In genomic region chrX:36740124-36740951, GRCm38 (mm10) we compare ENCODE assay signal across 15 mouse cellular contexts. TPM values are rescaled to one million over a fixed set of nuclear protein-coding genes. Genes with fewer than 3 reads are reported as not detected.
A peak's percentile ranks its signal among the peaks of the same experiment; 100 is the strongest.
DNase-seq lines count a peak whose midpoint lies in the region; ATAC-seq and TF ChIP-seq lines count a peak whose summit lies in the region.
"Had no signal": no experiment of that assay in that cellular context is flagged by ENCODE, and none has a peak within 500 bp of the region (broad histone marks: within the 10 kb centered on the region; RNA-seq: fewer than 3 reads in every experiment).

No protein-coding gene starts in this region.

- H3K4me2 ChIP-seq in liver, embryonic 14.5 days (ENCODE audit: low read depth) = peak overlapping the region; percentile 32
- H3K4me2 ChIP-seq: embryonic facial prominence, embryonic 13.5 days; intestine, embryonic 15.5 days; midbrain, embryonic 13.5 days; neural tube, embryonic 12.5 days had no signal

- no peak for ATAC-seq in liver, embryonic 14.5 days (ENCODE audit: insufficient read depth)
- ATAC-seq: intestine, embryonic 15.5 days; midbrain, embryonic 13.5 days had no signal

- no peaks in the 10 kb centered on the region for H3K27me3 ChIP-seq in ES-Bruce4 (ENCODE audit: control insufficient read depth, insufficient read depth, low read length, poor library complexity, severe bottlenecking)
- H3K27me3 ChIP-seq in liver, embryonic 14.5 days (ENCODE audit: control insufficient read depth, insufficient read depth, low read length) = no peaks in the 10 kb centered on the region
- H3K27me3 ChIP-seq: embryonic facial prominence, embryonic 13.5 days; intestine, embryonic 15.5 days; midbrain, embryonic 13.5 days; neural tube, embryonic 12.5 days had no signal

- H3K9ac ChIP-seq in ES-Bruce4 (ENCODE audit: low read depth, poor library complexity, severe bottlenecking) = no peak overlapping the region
- no peak overlapping the region for H3K9ac ChIP-seq in liver, embryonic 14.5 days (replicated peaks)
- H3K9ac ChIP-seq: embryonic facial prominence, embryonic 13.5 days; intestine, embryonic 15.5 days; midbrain, embryonic 13.5 days; neural tube, embryonic 12.5 days had no signal

- WGBS in liver, embryonic 14.5 days (ENCODE audit: insufficient replicate concordance) = 46% methylated on average over 13 of the region's 13 CpGs

- H3K4me3 ChIP-seq in ES-Bruce4 (ENCODE audit: low read depth, low read length) = no peak overlapping the region
- no peak overlapping the region for H3K4me3 ChIP-seq in liver, embryonic 14.5 days (ENCODE audit: insufficient read depth in 1 of 2, low read depth in 2 of 2, low read length in 2 of 2)
- H3K4me3 ChIP-seq: embryonic facial prominence, embryonic 13.5 days; intestine, embryonic 15.5 days; midbrain, embryonic 13.5 days; neural tube, embryonic 12.5 days had no signal

- H3K27ac ChIP-seq in ES-Bruce4 (ENCODE audit: insufficient read depth, low read length) = peak overlapping the region; percentile 77; the same call in 1 of the 2 replicates
- no peak overlapping the region for H3K27ac ChIP-seq in liver, embryonic 14.5 days
- H3K27ac ChIP-seq: embryonic facial prominence, embryonic 13.5 days; intestine, embryonic 15.5 days; midbrain, embryonic 13.5 days; neural tube, embryonic 12.5 days had no signal

- H3K36me3 ChIP-seq in ES-Bruce4 (ENCODE audit: control insufficient read depth, insufficient read depth, low read length, poor library complexity, severe bottlenecking) = no peaks in the 10 kb centered on the region
- H3K36me3 ChIP-seq in liver, embryonic 14.5 days (replicated peaks; ENCODE audit: control insufficient read depth, insufficient read depth, low read depth) = no peaks in the 10 kb centered on the region
- H3K36me3 ChIP-seq: embryonic facial prominence, embryonic 13.5 days; G1E; intestine, embryonic 15.5 days; midbrain, embryonic 13.5 days; neural tube, embryonic 12.5 days had no signal

- no peaks in the 10 kb centered on the region for H3K9me3 ChIP-seq in ES-Bruce4 (replicated peaks; ENCODE audit: control insufficient read depth, insufficient read depth, low read length, poor library complexity, severe bottlenecking)
- H3K9me3 ChIP-seq in liver, embryonic 14.5 days (ENCODE audit: control insufficient read depth, low read length) = no peaks in the 10 kb centered on the region
- H3K9me3 ChIP-seq: embryonic facial prominence, embryonic 13.5 days; G1E; intestine, embryonic 15.5 days; midbrain, embryonic 13.5 days; neural tube, embryonic 12.5 days had no signal

- peak; percentile 32 for DNase-seq in CD4-positive helper T cell, adult 2 months (ENCODE audit: low read depth, low spot score)
- no peak for DNase-seq in liver, embryonic 14.5 days (ENCODE audit: low read depth in 3 of 3, low spot score in 3 of 3)
- DNase-seq in lung, postnatal 14 days = peak; percentile 17
- DNase-seq in yolk sac, embryonic 10.5 days (ENCODE audit: low spot score) = no peak
- no peak for DNase-seq in frontal cortex, postnatal 10 days (ENCODE audit: low spot score in 2 of 2)
- no peak for DNase-seq in testis, postnatal 14 days (ENCODE audit: low spot score)
- DNase-seq: cerebellum, postnatal 36 days; heart, postnatal 10 days; kidney, postnatal 14 days had no signal

- no peaks in the 10 kb centered on the region for H3K4me1 ChIP-seq in ES-Bruce4 (ENCODE audit: control insufficient read depth, insufficient read depth, low read length)
- peaks cover 0 to 12% of the 10 kb centered on the region in 2 experiments; a peak in 2 of 4 replicates for H3K4me1 ChIP-seq in liver, embryonic 14.5 days (replicated peaks; ENCODE audit: control insufficient read depth in 2 of 2, insufficient read depth in 2 of 2, low read length in 1 of 2)
- H3K4me1 ChIP-seq: embryonic facial prominence, embryonic 13.5 days; intestine, embryonic 15.5 days; neural tube, embryonic 12.5 days had no signal

- TF ChIP-seq CTCF in ES-Bruce4 (IDR thresholded peaks at IDR 0.05; ENCODE audit: low read depth, low read length) = no peak
- TF ChIP-seq CTCF in liver, embryonic 14.5 days (IDR thresholded peaks at IDR 0.05; ENCODE audit: low read depth) = no peak

- no peak for TF ChIP-seq POLR2A in ES-Bruce4 (IDR thresholded peaks at IDR 0.05; ENCODE audit: insufficient read depth, low read length)

- no peak for TF ChIP-seq EP300 in ES-Bruce4 (IDR thresholded peaks at IDR 0.05; ENCODE audit: insufficient read depth, low read depth, low read length)
- TF ChIP-seq EP300 in liver, embryonic 14.5 days (IDR thresholded peaks at IDR 0.05; ENCODE audit: low read depth) = no peak

RNA-seq across cellular contexts. Expression of gene Slc25a43, which starts 3.1 kb away (rescaled TPM):
- 5.2 and 7.8 TPM in 2 replicates for polyA plus RNA-seq in ES-Bruce4 (2011; ENCODE audit: insufficient read depth, insufficient read length, low read depth, missing spikeins)
- 0.49 and 0.76 TPM in 2 replicates for polyA plus RNA-seq in liver, embryonic 14.5 days (2012; rRNA removed)
- 0.66 and 0.81 TPM in 2 replicates for polyA plus RNA-seq in liver, embryonic 14.5 days (2014; fragmentation: Nextera tagmentation; extraction: Ambion mirVana)
- polyA plus RNA-seq: G1E had no signal

RNA-seq across cellular contexts. Expression of gene Slc25a5, which starts 55.1 kb away (rescaled TPM):
- 680 TPM in 2 replicates for polyA plus RNA-seq in ES-Bruce4 (2011; ENCODE audit: insufficient read depth, insufficient read length, low read depth, missing spikeins)
- 291 and 352 TPM in 2 replicates for polyA plus RNA-seq in liver, embryonic 14.5 days (2012; rRNA removed)
- 514 and 522 TPM in 2 replicates for polyA plus RNA-seq in liver, embryonic 14.5 days (2014; fragmentation: Nextera tagmentation; extraction: Ambion mirVana)

Comparison
In these comparisons a context has a peak if more than half of its experiments do, and no peak if none do; other contexts are left out.
1. DNase-seq: peak in CD4-positive helper T cell, adult 2 months (single experiment) and lung, postnatal 14 days (single experiment); none in liver, embryonic 14.5 days (0 of 3), yolk sac, embryonic 10.5 days (single experiment), frontal cortex, postnatal 10 days (0 of 2) and testis, postnatal 14 days (single experiment).